Mouse (Mus musculus): ENCODE results near the gene H2-M10.2. TPM values are rescaled to one million over a fixed set of nuclear protein-coding genes. Genes with fewer than 3 reads are reported as not detected.

The H2-M10.2 gene
- polyA plus RNA-seq (2015; fragmentation: Nextera tagmentation; extraction: Ambion mirVana): not detected in 2 replicates

GRCm38 (mm10) chr17:36286390-36286789 is at the start of gene H2-M10.2:
TSS of gene H2-M10.2 (minus strand) at chr17:36286490.
- no peak for TF ChIP-seq CTCF (IDR thresholded peaks at IDR 0.05; ENCODE audit: low read depth)
- no peak for ATAC-seq
- no peak within 1 kb of the TSS for H3K27ac ChIP-seq (ENCODE audit: low read depth, low read length)
- H3K9me3 ChIP-seq (ENCODE audit: control insufficient read depth): no peaks in the 10 kb centered on the region
- 96% methylated on average over 2 of the region's 2 CpGs for WGBS
- no peak within 1 kb of the TSS for H3K4me3 ChIP-seq (ENCODE audit: low read depth, low read length)
- no peaks in the 10 kb centered on the region for H3K36me3 ChIP-seq (ENCODE audit: control insufficient read depth, insufficient read depth)
- H3K27me3 ChIP-seq (replicated peaks; ENCODE audit: control insufficient read depth, insufficient read depth, low read length): no peaks in the 10 kb centered on the region
- H3K4me2 ChIP-seq (replicated peaks; ENCODE audit: low read depth): no peak within 1 kb of the TSS
- no peak within 1 kb of the TSS for H3K9ac ChIP-seq (ENCODE audit: low read depth, low read length)
- H3K4me1 ChIP-seq (replicated peaks; ENCODE audit: control insufficient read depth, insufficient read depth, low read length): no peaks in the 10 kb centered on the region

GRCm38 (mm10) chr17:36326055-36326454 is 39.8 kb upstream of the H2-M10.2 start, which contains the start of gene H2-M10.1:
TSS of gene H2-M10.1 (minus strand) at chr17:36326155.
- Histone ChIP-seq H3K36me3 (ENCODE audit: control insufficient read depth, insufficient read depth) (no peaks in the 10 kb centered on the region), H3K27me3 (replicated peaks; ENCODE audit: control insufficient read depth, insufficient read depth, low read length) (no peaks in the 10 kb centered on the region), H3K4me2 (replicated peaks; ENCODE audit: low read depth) (no peak within 1 kb of the TSS), H3K4me3 (ENCODE audit: low read depth, low read length) (no peak within 1 kb of the TSS), H3K27ac (ENCODE audit: low read depth, low read length) (no peak within 1 kb of the TSS), H3K9me3 (ENCODE audit: control insufficient read depth) (no peaks in the 10 kb centered on the region), H3K4me1 (replicated peaks; ENCODE audit: control insufficient read depth, insufficient read depth, low read length) (no peaks in the 10 kb centered on the region), H3K9ac (ENCODE audit: low read depth, low read length) (no peak within 1 kb of the TSS)
- no peak for ATAC-seq
- TF ChIP-seq CTCF (IDR thresholded peaks at IDR 0.05; ENCODE audit: low read depth): no peak
- WGBS: 84% methylated on average over 4 of the region's 4 CpGs

GRCm38 (mm10) chr17:36315689-36316253 is 29.5 kb upstream of the H2-M10.2 start:
- H3K27ac ChIP-seq (ENCODE audit: low read depth, low read length): no peak overlapping the region
- 33% methylated on average over 5 of the region's 5 CpGs for WGBS
- TF ChIP-seq CTCF (IDR thresholded peaks at IDR 0.05; ENCODE audit: low read depth): no peak
- peak overlapping the region; percentile 52 for H3K4me3 ChIP-seq (ENCODE audit: low read depth, low read length)
- peak overlapping the region; percentile 78 for H3K4me2 ChIP-seq (replicated peaks; ENCODE audit: low read depth)
- no peaks in the 10 kb centered on the region for H3K27me3 ChIP-seq (replicated peaks; ENCODE audit: control insufficient read depth, insufficient read depth, low read length)
- H3K9ac ChIP-seq (ENCODE audit: low read depth, low read length): no peak overlapping the region
- no peaks in the 10 kb centered on the region for H3K4me1 ChIP-seq (replicated peaks; ENCODE audit: control insufficient read depth, insufficient read depth, low read length)
- H3K36me3 ChIP-seq (ENCODE audit: control insufficient read depth, insufficient read depth): no peaks in the 10 kb centered on the region
- no peaks in the 10 kb centered on the region for H3K9me3 ChIP-seq (ENCODE audit: control insufficient read depth)
- no peak for ATAC-seq

GRCm38 (mm10) chr17:36315041-36315688 is 28.9 kb upstream of the H2-M10.2 start:
- no peaks in the 10 kb centered on the region for H3K36me3 ChIP-seq (ENCODE audit: control insufficient read depth, insufficient read depth)
- H3K9ac ChIP-seq (ENCODE audit: low read depth, low read length): peak overlapping the region; percentile 38; the same call in 1 of the 2 replicates
- H3K4me3 ChIP-seq (ENCODE audit: low read depth, low read length): peak overlapping the region; percentile 52
- H3K9me3 ChIP-seq (ENCODE audit: control insufficient read depth): no peaks in the 10 kb centered on the region
- TF ChIP-seq CTCF (IDR thresholded peaks at IDR 0.05; ENCODE audit: low read depth): no peak
- H3K4me2 ChIP-seq (replicated peaks; ENCODE audit: low read depth): peak overlapping the region; percentile 78
- H3K27me3 ChIP-seq (replicated peaks; ENCODE audit: control insufficient read depth, insufficient read depth, low read length): no peaks in the 10 kb centered on the region
- 1% methylated on average over 19 of the region's 19 CpGs for WGBS
- no peak overlapping the region for H3K27ac ChIP-seq (ENCODE audit: low read depth, low read length)
- peak; percentile 38; the same call in 1 of the 2 replicates for ATAC-seq
- no peaks in the 10 kb centered on the region for H3K4me1 ChIP-seq (replicated peaks; ENCODE audit: control insufficient read depth, insufficient read depth, low read length)

GRCm38 (mm10) chr17:36314511-36314910 is 28.2 kb upstream of the H2-M10.2 start:
- TF ChIP-seq CTCF (IDR thresholded peaks at IDR 0.05; ENCODE audit: low read depth): no peak
- WGBS: 2% methylated on average over 9 of the region's 9 CpGs
- no peaks in the 10 kb centered on the region for H3K27me3 ChIP-seq (replicated peaks; ENCODE audit: control insufficient read depth, insufficient read depth, low read length)
- no peaks in the 10 kb centered on the region for H3K4me1 ChIP-seq (replicated peaks; ENCODE audit: control insufficient read depth, insufficient read depth, low read length)
- no peak for ATAC-seq
- H3K27ac ChIP-seq (ENCODE audit: low read depth, low read length): no peak overlapping the region
- no peaks in the 10 kb centered on the region for H3K9me3 ChIP-seq (ENCODE audit: control insufficient read depth)
- 0 out of 2 replicates have a peak overlapping the region, but pooled peaks have one; percentile 38 for H3K9ac ChIP-seq (ENCODE audit: low read depth, low read length)
- H3K4me3 ChIP-seq (ENCODE audit: low read depth, low read length): peak overlapping the region; percentile 52
- no peaks in the 10 kb centered on the region for H3K36me3 ChIP-seq (ENCODE audit: control insufficient read depth, insufficient read depth)
- peak overlapping the region; percentile 78 for H3K4me2 ChIP-seq (replicated peaks; ENCODE audit: low read depth)

- H3K27me3 ChIP-seq (replicated peaks; ENCODE audit: control insufficient read depth, insufficient read depth, low read length): no peaks in the 10 kb centered on the region
- 32% methylated on average over 1 of the region's 1 CpGs for WGBS
- H3K36me3 ChIP-seq (ENCODE audit: control insufficient read depth, insufficient read depth): no peaks in the 10 kb centered on the region
- H3K9ac ChIP-seq (ENCODE audit: low read depth, low read length): no peak overlapping the region
- TF ChIP-seq CTCF (IDR thresholded peaks at IDR 0.05; ENCODE audit: low read depth): no peak
- H3K4me1 ChIP-seq (replicated peaks; ENCODE audit: control insufficient read depth, insufficient read depth, low read length): no peaks in the 10 kb centered on the region
- H3K4me2 ChIP-seq (replicated peaks; ENCODE audit: low read depth): no peak overlapping the region
- ATAC-seq: no peak
- H3K27ac ChIP-seq (ENCODE audit: low read depth, low read length): no peak overlapping the region
- no peaks in the 10 kb centered on the region for H3K9me3 ChIP-seq (ENCODE audit: control insufficient read depth)
- H3K4me3 ChIP-seq (ENCODE audit: low read depth, low read length): no peak overlapping the region
These were observed 23.0 kb upstream of the H2-M10.2 start for GRCm38 (mm10) chr17:36309293-36309692.

Measured in intestine, postnatal 0 days (tissue).